Comparison of ENCODE assay signal across 8 mouse cellular contexts in genomic region chr2:121295608-121296571, GRCm38 (mm10). TPM values are rescaled to one million over a fixed set of nuclear protein-coding genes. Genes with fewer than 3 reads are reported as not detected.
DNase-seq lines count a peak whose midpoint lies in the region; ATAC-seq and TF ChIP-seq lines count a peak whose summit lies in the region.

No protein-coding gene starts in this region.

- H3K9ac ChIP-seq in lung, embryonic 15.5 days: peak overlapping the region; percentile 47
- H3K9ac ChIP-seq in heart, embryonic 13.5 days: peak overlapping the region; percentile 82

- no peaks in the 10 kb centered on the region for H3K9me3 ChIP-seq in lung, embryonic 15.5 days
- no peaks in the 10 kb centered on the region for H3K9me3 ChIP-seq in heart, embryonic 13.5 days

- H3K27ac ChIP-seq in lung, embryonic 15.5 days: no peak overlapping the region
- peak overlapping the region; percentile 91 for H3K27ac ChIP-seq in heart, embryonic 13.5 days (replicated peaks)
- H3K27ac ChIP-seq in olfactory bulb, adult 2 months (ENCODE audit: insufficient read depth, low read depth, low read length): peak overlapping the region; percentile 96

- ATAC-seq in lung, embryonic 15.5 days (ENCODE audit: borderline replicate concordance, extremely low read depth, low FRiP score, low TSS enrichment): peak; percentile 32
- peak; percentile 35; the same call in 1 of the 2 replicates for ATAC-seq in heart, embryonic 13.5 days (ENCODE audit: extremely low read depth, insufficient number of reproducible peaks, low FRiP score, low TSS enrichment)

- intact Hi-C loops in left cerebral cortex, postnatal 14 days (cut with DNase I): loop anchor here (5.0 kb wide), 2 partner anchors 61 to 104 kb away; partner anchors contain the start of genes Ckmt1 and Ppip5k1

- peak; percentile 4; the same call in 1 of the 2 replicates for TF ChIP-seq POLR2A in olfactory bulb, adult 2 months (IDR thresholded peaks at IDR 0.05; ENCODE audit: insufficient read depth, low read depth, low read length)

- 2% methylated on average over 15 of the region's 15 CpGs for WGBS in lung, embryonic 15.5 days
- 5% methylated on average over 15 of the region's 15 CpGs for WGBS in heart, embryonic 13.5 days
- WGBS in olfactory bulb, adult 2 months: 5% methylated on average over 15 of the region's 15 CpGs

- peaks cover 60% of the 10 kb centered on the region for H3K27me3 ChIP-seq in lung, embryonic 15.5 days
- H3K27me3 ChIP-seq in heart, embryonic 13.5 days (replicated peaks): peaks cover 67% of the 10 kb centered on the region

- H3K4me1 ChIP-seq in lung, embryonic 15.5 days: peaks cover 43% of the 10 kb centered on the region
- H3K4me1 ChIP-seq in heart, embryonic 13.5 days: peaks cover 51% of the 10 kb centered on the region
- H3K4me1 ChIP-seq in olfactory bulb, adult 2 months (ENCODE audit: control insufficient read depth, insufficient read depth, low read length): peaks cover 49% of the 10 kb centered on the region

- TF ChIP-seq CTCF in olfactory bulb, adult 2 months (IDR thresholded peaks at IDR 0.05; ENCODE audit: insufficient read depth, low read depth, low read length): no peak

- H3K4me2 ChIP-seq in lung, embryonic 15.5 days: peak overlapping the region; percentile 82
- H3K4me2 ChIP-seq in heart, embryonic 13.5 days: peak overlapping the region; percentile 78

- no peaks in the 10 kb centered on the region for H3K36me3 ChIP-seq in lung, embryonic 15.5 days
- peaks cover 19% of the 10 kb centered on the region for H3K36me3 ChIP-seq in heart, embryonic 13.5 days

- no peak for DNase-seq in lung, postnatal 10 days
- peak; percentile 75 for DNase-seq in cerebellum, postnatal 10 days
- DNase-seq in left cerebral cortex, postnatal 14 days (ENCODE audit: low spot score in 2 of 2): peak; percentile 71 to 72
- no peak for DNase-seq in urinary bladder, postnatal 14 days (ENCODE audit: low spot score)
- no peak for DNase-seq in T-cell, adult 2 months (ENCODE audit: low spot score)

- H3K4me3 ChIP-seq in lung, embryonic 15.5 days: peak overlapping the region; percentile 49
- peak overlapping the region; percentile 64 for H3K4me3 ChIP-seq in heart, embryonic 13.5 days
- peak overlapping the region; percentile 76 for H3K4me3 ChIP-seq in olfactory bulb, adult 2 months (ENCODE audit: insufficient read depth, low read depth, low read length)

RNA-seq across cellular contexts. Expression of gene Map1a, which starts 6.5 kb away (rescaled TPM):
- polyA plus RNA-seq in lung, embryonic 15.5 days (2015; fragmentation: Nextera tagmentation; extraction: Ambion mirVana): 3.5 TPM in 2 replicates
- polyA plus RNA-seq in heart, embryonic 13.5 days (2015; fragmentation: Nextera tagmentation; extraction: Ambion mirVana): 3.8 and 4.7 TPM in 2 replicates
- total RNA-seq in left cerebral cortex, postnatal 14 days (2021): 100 to 1,000 TPM; 489 to 493 TPM
- 93.5 and 210 TPM in 2 replicates for polyA plus RNA-seq in olfactory bulb, adult 2 months (2012; ENCODE audit: insufficient read depth, insufficient read length, low replicate concordance, missing spikeins)

RNA-seq across cellular contexts. Expression of gene Trp53bp1, which starts 24.7 kb away (rescaled TPM):
- polyA plus RNA-seq in lung, embryonic 15.5 days (2015; fragmentation: Nextera tagmentation; extraction: Ambion mirVana): 61.6 and 66.8 TPM in 2 replicates
- 44.5 and 44.6 TPM in 2 replicates for polyA plus RNA-seq in heart, embryonic 13.5 days (2015; fragmentation: Nextera tagmentation; extraction: Ambion mirVana)
- total RNA-seq in left cerebral cortex, postnatal 14 days (2021): 100 to 1,000 TPM; 136 to 152 TPM
- polyA plus RNA-seq in olfactory bulb, adult 2 months (2012; ENCODE audit: insufficient read depth, insufficient read length, low replicate concordance, missing spikeins): 272 TPM in 1 of 2 replicates, not detected in the other

RNA-seq across cellular contexts. Expression of gene Ppip5k1, which starts 59.3 kb away (rescaled TPM):
- 10.0 and 12.3 TPM in 2 replicates for polyA plus RNA-seq in lung, embryonic 15.5 days (2015; fragmentation: Nextera tagmentation; extraction: Ambion mirVana)
- polyA plus RNA-seq in heart, embryonic 13.5 days (2015; fragmentation: Nextera tagmentation; extraction: Ambion mirVana): 9.9 TPM in 2 replicates
- 10 to 100 TPM; 83.7 to 90.9 TPM for total RNA-seq in left cerebral cortex, postnatal 14 days (2021)
- 355 TPM in 1 of 2 replicates, not detected in the other for polyA plus RNA-seq in olfactory bulb, adult 2 months (2012; ENCODE audit: insufficient read depth, insufficient read length, low replicate concordance, missing spikeins)

Comparison
In these comparisons a context has a peak if more than half of its experiments do, and no peak if none do; other contexts are left out.
1. DNase-seq: peak in cerebellum, postnatal 10 days (2 of 2) and left cerebral cortex, postnatal 14 days (2 of 2); none in lung, postnatal 10 days (single experiment), urinary bladder, postnatal 14 days (single experiment) and T-cell, adult 2 months (single experiment).
2. RNA of gene Map1a, which starts 6.5 kb away (polyA plus RNA-seq): 93.5 to 210 TPM in olfactory bulb, adult 2 months; 3.8 to 4.7 TPM in heart, embryonic 13.5 days and 3.5 TPM in lung, embryonic 15.5 days; every median in the first group is over 10 times any median in the second.
3. Peak in every context shown above with its lines, with median percentiles within 50 percentile points of each other: H3K4me3 ChIP-seq.